Mouse (Mus musculus) bone marrow, adult 2 months (tissue): Measurements from ENCODE around the gene Skil. TPM values are rescaled to one million over a fixed set of nuclear protein-coding genes. Genes with fewer than 3 reads are reported as not detected.

Source experiments
- H3K27ac ChIP-seq: fragments of 200-500 bp; 2 replicates; pipeline ENCODE4 v1.5.1; 2012; ENCODE audit warnings: low read depth, mild to moderate bottlenecking, control low read depth, inconsistent platforms, low read length; ENCODE audit not compliant: control insufficient read depth, poor library complexity, insufficient read depth
- H3K4me1 ChIP-seq: fragments of 200-500 bp; 2 replicates; pipeline ENCODE4 v1.6.1; 2011; ENCODE audit warnings: low read length; ENCODE audit not compliant: control insufficient read depth, insufficient read depth
- H3K4me3 ChIP-seq: fragments of 200-500 bp; replicated peaks from 2 replicates; pipeline ENCODE3; 2011; ENCODE audit warnings: mild to moderate bottlenecking, low read depth, low read length, control low read depth; ENCODE audit not compliant: control insufficient read depth
- CTCF ChIP-seq: fragments of 200-500 bp; IDR thresholded peaks from 2 replicates; pipeline ENCODE4 v1.5.1; 2011; ENCODE audit warnings: low read length, control low read depth; ENCODE audit not compliant: control insufficient read depth, insufficient read depth
- POLR2A ChIP-seq: fragments of 200-500 bp; IDR thresholded peaks from 2 replicates; pipeline ENCODE4 v1.6.1; 2011; ENCODE audit warnings: low read depth, mild to moderate bottlenecking, control low read depth, low read length, borderline replicate concordance; ENCODE audit not compliant: control insufficient read depth
- WGBS: fragments of 180-500 bp; shearing (Covaris S2); methylation state at CpG from one replicate; pipeline ENCODE4 v1.1.7; 2018; 5-methylcytosine and 5-hydroxymethylcytosine counted together
- polyA plus RNA-seq: library from polyadenylated mRNA; stranded (reverse); fragments of >200 nt; gene quantifications from 2 replicates; pipeline ENCODE4 v1.2.4, GENCODE M21; 2011; ENCODE audit warnings: low replicate concordance; ENCODE audit not compliant: missing spikeins, insufficient read depth, insufficient read length

Gene Skil
- polyA plus RNA-seq, 1 experiment = 2.9 TPM

DNA sequence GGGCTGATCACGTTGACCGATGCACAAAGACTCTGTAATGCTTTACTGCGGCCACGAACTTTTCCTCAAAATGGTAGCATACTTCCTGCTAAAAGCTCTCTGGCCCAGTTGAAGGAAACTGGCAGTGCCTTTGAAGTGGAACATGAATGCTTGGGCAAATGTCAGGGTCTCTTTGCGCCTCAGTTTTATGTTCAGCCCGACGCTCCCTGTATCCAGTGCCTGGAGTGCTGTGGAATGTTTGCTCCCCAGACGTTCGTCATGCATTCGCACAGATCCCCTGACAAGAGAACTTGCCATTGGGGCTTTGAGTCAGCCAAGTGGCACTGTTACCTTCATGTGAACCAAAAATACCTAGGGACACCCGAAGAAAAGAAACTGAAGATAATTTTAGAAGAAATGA, 3.1 kb downstream of the Skil start:
- TF ChIP-seq CTCF (no peak), POLR2A (no peak)
- H3K27ac ChIP-seq = no peak overlapping the region
- 84% methylated on average over 11 of the region's 11 CpGs for WGBS
- H3K4me1 ChIP-seq = peaks cover 3% of the 10 kb centered on the region
- H3K4me3 ChIP-seq = no peak overlapping the region

DNA sequence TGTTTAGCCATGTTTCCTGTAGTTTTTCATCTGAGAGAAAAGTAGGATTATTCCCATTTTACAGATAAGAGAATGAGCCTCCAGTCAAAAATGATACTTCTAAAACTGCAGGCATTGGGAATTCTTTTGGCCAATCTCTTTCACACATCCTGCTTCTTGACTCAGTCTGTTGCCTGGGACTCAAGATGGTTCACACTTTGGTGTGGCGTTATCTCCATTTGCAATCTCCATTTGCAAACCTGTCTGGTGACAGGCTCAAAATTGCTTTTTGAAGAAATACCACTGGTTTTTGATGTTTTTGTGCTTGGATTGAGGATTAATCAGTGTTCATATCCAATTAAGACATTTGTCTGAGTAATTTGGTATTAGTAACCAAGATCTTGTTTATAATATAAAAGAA, 3.7 kb downstream of the Skil start:
- Histone ChIP-seq H3K4me1 (peaks cover 1% of the 10 kb centered on the region; the same call in 1 of the 2 replicates), H3K27ac (no peak overlapping the region), H3K4me3 (no peak overlapping the region)
- 88% methylated on average over 1 of the region's 1 CpGs for WGBS
- no peak for TF ChIP-seq CTCF
- no peak for TF ChIP-seq POLR2A

DNA sequence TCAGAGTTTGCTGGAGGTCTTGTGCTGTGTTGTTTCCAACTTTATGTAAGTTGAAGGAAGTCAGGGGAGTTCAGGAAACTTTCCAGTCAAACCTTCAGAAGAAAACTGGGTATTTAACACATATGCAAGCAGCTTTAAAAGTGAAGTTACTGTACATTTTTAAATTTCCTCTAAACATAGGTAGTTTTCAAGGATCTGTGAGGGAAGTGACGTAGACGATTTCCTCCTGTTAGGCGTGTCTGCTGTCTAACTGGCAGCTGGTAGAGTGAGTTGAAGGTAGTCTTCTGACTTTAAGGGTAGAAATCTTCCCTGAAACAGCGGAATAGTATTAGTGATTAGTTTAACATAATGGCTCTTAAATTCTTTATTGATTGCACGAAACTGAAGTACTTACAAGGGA, 5.2 kb downstream of the Skil start:
- Histone ChIP-seq H3K4me1 (peaks cover 1% of the 10 kb centered on the region), H3K4me3 (no peak overlapping the region), H3K27ac (no peak overlapping the region)
- no peak for TF ChIP-seq CTCF
- no peak for TF ChIP-seq POLR2A
- WGBS = 68% methylated on average over 5 of the region's 5 CpGs

DNA sequence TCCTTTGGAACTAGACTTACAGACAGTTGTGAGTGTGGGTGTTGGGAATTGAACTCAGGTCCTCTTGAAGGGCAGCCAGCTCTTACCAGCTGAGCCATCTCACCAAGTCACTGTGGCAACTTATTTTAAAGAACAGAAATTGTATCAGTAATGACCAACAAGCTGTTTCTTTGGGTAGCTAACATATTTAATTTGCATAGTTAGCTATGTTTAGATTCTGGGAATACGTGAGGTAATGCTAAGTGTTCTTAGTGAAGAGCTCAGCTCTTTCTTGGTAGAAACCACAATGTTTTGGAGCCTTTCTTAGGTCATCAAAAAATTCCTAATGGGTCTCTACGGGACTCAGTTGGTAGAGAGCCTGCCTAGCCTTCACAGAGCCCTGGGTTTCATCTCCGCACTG, 5.9 kb downstream of the Skil start:
- no peak overlapping the region for H3K4me3 ChIP-seq
- peaks cover 1% of the 10 kb centered on the region for H3K4me1 ChIP-seq
- TF ChIP-seq POLR2A (no peak), CTCF (no peak)
- WGBS = 82% methylated on average over 3 of the region's 3 CpGs
- no peak overlapping the region for H3K27ac ChIP-seq

DNA sequence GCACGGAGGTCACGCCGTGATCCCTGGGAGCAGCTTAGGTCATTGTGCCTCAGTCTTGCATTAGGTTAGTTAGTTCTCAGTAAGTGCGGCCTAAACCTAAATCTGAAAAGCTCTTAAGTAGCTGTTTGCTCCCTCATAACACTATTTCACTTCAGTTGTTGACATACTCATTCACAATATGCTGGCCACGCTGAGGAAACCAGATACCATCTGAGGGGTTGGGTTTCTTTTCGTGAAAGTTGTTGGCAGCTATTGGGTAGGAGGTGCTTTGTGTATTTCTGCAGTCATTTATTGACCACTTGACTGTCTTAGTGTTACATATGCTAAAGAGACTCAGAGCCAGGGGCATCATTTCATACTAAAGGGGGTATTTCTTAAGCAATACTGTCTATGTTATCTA, 10.1 kb downstream of the Skil start:
- Histone ChIP-seq H3K4me3 (no peak overlapping the region), H3K4me1 (no peaks in the 10 kb centered on the region; the same call in 1 of the 2 replicates), H3K27ac (no peak overlapping the region)
- TF ChIP-seq POLR2A (no peak), CTCF (no peak)
- WGBS = 59% methylated on average over 6 of the region's 6 CpGs

DNA sequence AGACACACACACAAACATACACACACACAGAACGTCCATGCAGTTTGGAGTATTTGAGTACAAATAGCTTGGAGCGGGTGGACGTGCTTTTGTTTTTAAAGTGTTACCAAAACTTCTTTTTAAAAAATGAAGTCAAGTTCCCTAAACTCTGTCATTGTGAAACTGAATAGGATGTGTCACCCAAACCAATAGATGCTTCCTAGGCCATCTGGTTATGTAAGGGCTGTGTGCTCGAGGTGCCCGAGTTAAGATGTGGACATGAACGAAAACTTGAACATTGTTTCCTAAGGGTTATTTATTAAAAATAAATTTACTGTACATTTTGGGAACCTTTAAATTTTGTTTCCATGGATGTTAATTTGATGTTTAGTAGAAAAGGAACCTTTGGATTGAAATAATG, 11.7 kb downstream of the Skil start:
- Histone ChIP-seq H3K27ac (peak overlapping the region; percentile 55; the same call in 1 of the 2 replicates), H3K4me3 (peak overlapping the region; percentile 49), H3K4me1 (no peaks in the 10 kb centered on the region; the same call in 1 of the 2 replicates)
- WGBS = 37% methylated on average over 6 of the region's 6 CpGs
- TF ChIP-seq POLR2A (no peak), CTCF (no peak)

DNA sequence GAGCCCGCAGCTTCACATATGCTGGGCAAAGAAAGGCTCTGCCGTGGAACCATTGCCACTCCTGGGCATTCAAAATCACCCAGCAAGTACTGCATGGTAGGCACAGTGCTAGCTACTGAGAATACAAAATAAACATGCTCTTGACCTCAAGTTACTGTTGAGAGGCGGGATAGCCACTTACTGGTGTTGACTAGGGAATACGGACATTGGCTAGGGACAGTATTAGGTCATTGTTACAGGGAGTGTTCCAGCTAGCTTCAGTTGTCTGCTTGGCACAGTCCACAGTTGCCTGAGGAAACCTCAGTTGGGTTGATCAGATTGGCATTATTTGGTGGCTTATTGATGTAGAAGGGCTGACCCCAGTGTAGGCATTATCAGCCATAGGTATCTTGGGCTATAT, 12.8 kb downstream of the Skil start:
- H3K4me3 ChIP-seq = no peak overlapping the region
- WGBS = 86% methylated on average over 4 of the region's 4 CpGs
- H3K27ac ChIP-seq = no peak overlapping the region
- no peaks in the 10 kb centered on the region; the same call in 1 of the 2 replicates for H3K4me1 ChIP-seq
- TF ChIP-seq POLR2A (no peak), CTCF (no peak)

DNA sequence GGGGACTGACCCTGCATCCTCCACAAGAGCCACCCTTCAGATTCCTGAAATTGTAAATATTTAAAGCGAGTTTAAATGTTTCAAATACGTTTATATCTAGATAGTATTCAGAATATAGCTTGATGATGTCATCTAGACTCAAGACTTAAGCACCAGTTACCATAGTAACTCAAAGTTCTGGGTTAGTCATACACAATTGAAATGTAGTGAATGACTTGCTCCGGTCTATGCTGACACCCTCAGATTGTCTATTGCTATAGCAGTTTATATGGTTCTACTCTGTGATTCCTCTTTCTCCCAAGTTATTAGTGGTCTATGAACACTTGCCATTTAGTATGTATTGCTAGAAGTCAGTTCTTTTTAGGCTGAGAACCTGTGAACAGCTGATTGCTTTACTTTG, 14.2 kb downstream of the Skil start:
- H3K4me1 ChIP-seq = no peaks in the 10 kb centered on the region; the same call in 1 of the 2 replicates
- TF ChIP-seq CTCF = no peak
- no peak for TF ChIP-seq POLR2A
- H3K4me3 ChIP-seq = no peak overlapping the region
- 59% methylated on average over 3 of the region's 3 CpGs for WGBS
- H3K27ac ChIP-seq = no peak overlapping the region

DNA sequence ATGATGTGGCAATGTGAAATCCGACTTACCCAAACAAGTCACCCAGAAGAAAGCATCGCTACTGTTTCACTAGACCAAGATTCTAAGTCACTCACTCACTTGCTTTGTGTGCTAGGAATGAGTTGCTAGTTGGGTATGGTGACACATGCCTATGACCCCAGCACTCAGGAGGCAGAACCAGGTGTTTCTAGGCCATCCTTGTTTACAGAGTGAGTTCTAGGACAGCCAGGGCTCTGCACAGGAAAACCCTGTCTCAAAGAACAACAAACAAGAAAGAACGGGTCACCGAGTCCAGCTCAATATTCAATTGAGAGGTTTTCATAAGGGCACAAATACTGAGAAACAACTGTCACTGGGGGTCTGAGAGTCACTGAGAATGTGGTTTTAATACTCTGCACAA, 28.2 kb downstream of the Skil start:
- H3K27ac ChIP-seq = no peak overlapping the region

More for the DNA sequence above, 28.2 kb downstream of the Skil start:
- TF ChIP-seq CTCF (no peak), POLR2A (no peak)
- 85% methylated on average over 4 of the region's 4 CpGs for WGBS
- Histone ChIP-seq H3K4me1 (no peaks in the 10 kb centered on the region), H3K4me3 (no peak overlapping the region)
